Mouse (Mus musculus): ENCODE measurements at regions not wholly inside any gene's neighbourhood (a gene's known extent, or its start where the extent isn't known, plus 50 kb on each side); places are given as distances from the start of the nearest gene placed in this dataset.

- no peak for DNase-seq (ENCODE audit: low spot score in 2 of 2)
Observed at GRCm38 (mm10) chr2:72541246-72541645, 65.3 kb downstream of the Cdca7 start.

- DNase-seq (ENCODE audit: low spot score in 2 of 2), result no peak
Observed at GRCm38 (mm10) chr2:72545453-72545852, 69.5 kb downstream of the Cdca7 start.

GRCm38 (mm10) chr2:72546476-72546875, 70.5 kb downstream of the Cdca7 start:
- no peak for DNase-seq (ENCODE audit: low spot score in 2 of 2)

GRCm38 (mm10) chr2:72546963-72547362, 71.0 kb downstream of the Cdca7 start:
- no peak for DNase-seq (ENCODE audit: low spot score in 2 of 2)

- DNase-seq (ENCODE audit: low spot score in 2 of 2), result no peak
Observed at GRCm38 (mm10) chr2:72551268-72551667, 75.3 kb downstream of the Cdca7 start.

- no peak for DNase-seq (ENCODE audit: low spot score in 2 of 2)
Observed at GRCm38 (mm10) chr2:72554603-72555002, 78.6 kb downstream of the Cdca7 start.

GRCm38 (mm10) chr2:72555116-72555515, 79.2 kb downstream of the Cdca7 start:
- no peak for DNase-seq (ENCODE audit: low spot score in 2 of 2)

- no peak for DNase-seq (ENCODE audit: low spot score in 2 of 2)
Observed at GRCm38 (mm10) chr2:72555556-72555955, 79.6 kb downstream of the Cdca7 start.

- DNase-seq (ENCODE audit: low spot score in 2 of 2), result no peak
Observed at GRCm38 (mm10) chr2:72556064-72556821, 80.3 kb downstream of the Cdca7 start.

GRCm38 (mm10) chr2:72557161-72557560, 81.2 kb downstream of the Cdca7 start:
- DNase-seq (ENCODE audit: low spot score in 2 of 2), result no peak

GRCm38 (mm10) chr2:72557565-72558260, 81.8 kb downstream of the Cdca7 start:
- DNase-seq (ENCODE audit: low spot score in 2 of 2), result no peak

- no peak for DNase-seq (ENCODE audit: low spot score in 2 of 2)
Observed at GRCm38 (mm10) chr2:72561383-72561782, 85.4 kb downstream of the Cdca7 start.

GRCm38 (mm10) chr2:72578322-72578721, 102.4 kb downstream of the Cdca7 start:
- DNase-seq (ENCODE audit: low spot score in 2 of 2), result no peak

- DNase-seq (ENCODE audit: low spot score in 2 of 2), result no peak
Observed at GRCm38 (mm10) chr2:72581136-72581535, 105.2 kb downstream of the Cdca7 start.

GRCm38 (mm10) chr2:72588814-72589213, 112.9 kb downstream of the Cdca7 start:
- DNase-seq (ENCODE audit: low spot score in 2 of 2), result peak; percentile 5 to 64

GRCm38 (mm10) chr2:72592011-72592410, 116.1 kb downstream of the Cdca7 start:
- no peak for DNase-seq (ENCODE audit: low spot score in 2 of 2)

- no peak for DNase-seq (ENCODE audit: low spot score in 2 of 2)
Observed at GRCm38 (mm10) chr2:72596994-72597925, 121.3 kb downstream of the Cdca7 start.

- no peak for DNase-seq (ENCODE audit: low spot score in 2 of 2)
Observed at GRCm38 (mm10) chr2:72597941-72598340, 122.0 kb downstream of the Cdca7 start.

GRCm38 (mm10) chr2:72600723-72601122, 124.8 kb downstream of the Cdca7 start:
- DNase-seq (ENCODE audit: low spot score in 2 of 2), result no peak

GRCm38 (mm10) chr2:72602152-72602551, 126.2 kb downstream of the Cdca7 start:
- DNase-seq (ENCODE audit: low spot score in 2 of 2), result peak in 1 of 2 experiments; percentile 48

GRCm38 (mm10) chr2:72612221-72612620, 136.3 kb downstream of the Cdca7 start:
- DNase-seq (ENCODE audit: low spot score in 2 of 2), result no peak

- peak in 1 of 2 experiments; percentile 11 for DNase-seq (ENCODE audit: low spot score in 2 of 2)
Observed at GRCm38 (mm10) chr2:72614256-72614655, 138.3 kb downstream of the Cdca7 start.
